Mouse (Mus musculus) E14TG2a.4 (cell line): ENCODE measurements around the gene Samhd1.

Experiments
- CTCF ChIP-seq: conservative IDR thresholded peaks from 2 replicates; pipeline ENCODE4 v1.5.1; 2014; ENCODE audit warnings: low read length
- NANOG ChIP-seq: IDR thresholded peaks from 2 replicates; pipeline ENCODE4 v1.6.1; 2014; ENCODE audit warnings: borderline replicate concordance, low read length, mixed read lengths
- POU5F1 ChIP-seq: IDR thresholded peaks from 2 replicates; pipeline ENCODE4 v1.6.1; 2014; ENCODE audit warnings: low read length, borderline replicate concordance

- TF ChIP-seq CTCF (no peak), NANOG (no peak), POU5F1 (no peak)
Observed at GRCm38 (mm10) chr2:157063241-157063700, 71.8 kb downstream of the Samhd1 start.
